Mouse (Mus musculus): ENCODE results near the gene Rack1.

Rack1 gene

GRCm38 (mm10) chr11:48795221-48795620 is 4.9 kb upstream of the Rack1 start:
- DNase-seq (ENCODE audit: low spot score), result no peak

- DNase-seq (ENCODE audit: low spot score), result no peak
Measured at GRCm38 (mm10) chr11:48796290-48796689, 3.8 kb upstream of the Rack1 start.

GRCm38 (mm10) chr11:48797287-48797686 is 2.8 kb upstream of the Rack1 start:
- DNase-seq (ENCODE audit: low spot score), result no peak

DNA sequence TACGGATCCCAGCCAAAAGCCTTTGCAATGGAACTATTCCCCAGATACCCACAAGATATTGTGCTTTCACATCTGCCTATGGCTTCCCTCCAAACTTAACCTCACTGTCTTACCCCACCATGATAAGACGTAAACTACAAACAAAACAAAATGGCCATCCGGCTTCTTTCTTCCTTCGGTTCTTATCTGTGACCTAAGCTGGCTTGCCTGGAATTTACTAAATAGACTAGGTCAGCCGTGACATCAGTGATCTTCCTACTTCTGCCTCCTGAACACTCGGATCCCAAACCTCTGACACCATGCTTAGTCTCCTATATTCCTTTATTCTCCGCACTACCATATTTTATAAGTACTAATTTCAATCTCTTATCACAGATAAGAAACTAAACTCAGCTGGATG is 1.8 kb upstream of the Rack1 start:
- DNase-seq (ENCODE audit: low spot score), result no peak

DNA sequence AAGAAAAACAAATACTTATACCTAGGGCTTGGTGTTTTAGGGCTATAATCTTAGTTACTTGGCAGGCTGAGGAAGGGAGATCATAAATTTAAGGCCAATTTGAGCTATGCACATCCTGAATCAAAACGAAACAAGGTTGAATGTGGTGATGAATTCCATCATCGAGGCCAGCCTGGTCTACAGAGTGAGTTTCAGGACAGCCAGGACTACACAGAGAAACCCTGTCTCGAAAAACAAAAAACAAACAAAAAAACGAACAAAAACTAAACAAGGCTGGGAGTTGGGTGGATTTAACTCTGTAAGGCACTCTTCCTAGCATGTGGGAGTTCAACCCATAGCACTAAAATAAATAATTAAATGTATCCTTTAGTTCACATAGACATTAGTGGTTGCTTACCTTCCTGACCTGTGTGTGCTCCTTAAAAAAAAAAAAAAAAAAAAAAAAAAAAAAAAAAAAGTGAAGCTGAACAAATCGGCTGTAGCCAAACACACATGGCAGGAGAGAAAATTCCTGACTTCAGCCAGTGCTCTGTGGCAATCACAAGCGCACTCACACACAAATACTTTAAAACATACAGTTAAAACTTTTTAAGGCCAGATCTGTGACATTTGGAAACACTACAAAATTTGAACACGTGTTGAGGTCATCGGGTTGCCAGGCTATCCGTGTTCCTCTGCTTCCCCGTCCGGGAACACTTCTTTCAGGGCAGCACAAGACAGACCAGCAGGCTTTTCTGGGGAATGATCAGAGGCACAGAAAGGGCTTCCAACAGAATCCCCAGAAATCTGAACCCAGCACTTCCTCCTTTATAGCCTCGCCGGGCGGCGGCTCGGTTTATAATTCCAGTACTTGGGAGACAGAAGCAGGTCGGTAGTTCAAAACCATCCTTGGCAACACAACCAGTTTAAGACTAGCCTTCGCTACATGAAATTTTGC is 880 bp upstream of the Rack1 start:
- DNase-seq (ENCODE audit: low spot score), result no peak

- DNase-seq (ENCODE audit: low spot score), result no peak
Measured at GRCm38 (mm10) chr11:48801831-48802772, 2.0 kb downstream of the Rack1 start.

DNA sequence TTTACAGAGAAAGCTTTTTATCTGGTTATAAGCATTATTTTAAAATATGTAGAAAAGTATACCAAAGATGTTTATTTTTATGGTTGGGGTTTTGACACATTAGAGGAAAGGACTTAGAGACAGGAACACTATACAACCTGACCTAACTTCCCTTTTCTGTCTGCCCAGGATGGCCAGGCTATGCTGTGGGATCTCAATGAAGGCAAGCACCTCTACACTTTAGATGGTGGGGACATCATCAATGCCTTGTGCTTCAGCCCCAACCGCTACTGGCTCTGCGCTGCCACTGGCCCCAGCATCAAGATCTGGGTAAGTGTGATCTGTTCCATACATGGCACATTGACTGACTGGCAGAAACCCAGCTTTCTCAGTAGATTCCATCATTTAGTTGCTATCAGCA is 3.9 kb downstream of the Rack1 start:
- no peak for DNase-seq (ENCODE audit: low spot score)

- DNase-seq (ENCODE audit: low spot score), result no peak
Measured at GRCm38 (mm10) chr11:48804922-48805321, 4.8 kb downstream of the Rack1 start.

DNA sequence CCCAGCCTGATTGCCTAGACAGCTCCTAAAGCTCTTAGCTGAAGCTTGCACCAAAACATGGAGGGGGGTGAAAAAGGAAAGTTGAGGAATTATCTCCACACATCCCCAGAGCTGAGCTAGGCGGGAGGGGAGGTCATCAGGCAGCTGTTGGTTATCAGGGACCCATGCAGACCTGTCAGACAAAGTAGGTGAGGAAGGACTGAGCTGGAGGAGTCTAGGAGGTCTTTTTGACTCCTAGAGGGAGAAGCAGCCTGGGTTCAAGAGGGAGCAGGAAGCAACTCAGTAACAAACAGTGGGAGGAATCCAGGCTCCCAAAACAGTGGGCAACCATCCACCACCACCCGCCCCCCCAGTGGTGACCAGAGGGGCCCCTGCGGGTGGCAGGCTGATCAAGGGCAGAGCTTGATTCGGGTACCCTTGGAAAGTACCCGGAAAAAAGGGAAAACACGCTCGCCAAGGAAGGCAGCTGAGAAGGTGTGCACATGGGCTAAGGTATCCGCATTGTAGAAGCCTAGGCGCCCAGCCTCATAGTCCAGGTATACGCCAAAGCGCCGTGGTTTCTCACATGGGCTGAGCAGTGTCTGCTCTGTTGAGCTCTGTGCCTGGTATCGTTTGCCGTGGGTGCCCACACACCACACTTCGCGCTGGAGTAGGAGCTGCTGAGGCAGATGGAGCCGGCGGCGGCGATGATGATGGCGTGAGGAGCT is 6.9 kb downstream of the Rack1 start:
- no peak for DNase-seq (ENCODE audit: low spot score)

GRCm38 (mm10) chr11:48807563-48808303 is 7.6 kb downstream of the Rack1 start:
- DNase-seq (ENCODE audit: low spot score), result no peak

DNA sequence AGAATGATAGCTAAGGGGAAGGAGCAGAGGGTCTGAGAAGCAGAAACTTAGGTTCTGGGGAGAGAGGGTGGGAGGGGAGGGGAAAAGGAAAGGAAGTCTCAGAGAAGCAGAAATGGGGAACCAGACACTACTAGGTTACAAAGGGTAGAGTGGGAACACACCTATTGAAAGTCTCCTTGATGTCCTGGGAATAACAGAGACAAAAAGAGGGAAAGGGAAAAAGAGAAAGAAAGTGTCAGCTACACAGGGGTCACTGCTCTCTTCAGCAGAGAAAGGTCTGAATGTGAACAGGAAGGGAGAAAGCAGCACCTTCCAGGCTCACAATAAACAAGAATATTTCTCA is 8.1 kb downstream of the Rack1 start:
- no peak for DNase-seq (ENCODE audit: low spot score)

DNA sequence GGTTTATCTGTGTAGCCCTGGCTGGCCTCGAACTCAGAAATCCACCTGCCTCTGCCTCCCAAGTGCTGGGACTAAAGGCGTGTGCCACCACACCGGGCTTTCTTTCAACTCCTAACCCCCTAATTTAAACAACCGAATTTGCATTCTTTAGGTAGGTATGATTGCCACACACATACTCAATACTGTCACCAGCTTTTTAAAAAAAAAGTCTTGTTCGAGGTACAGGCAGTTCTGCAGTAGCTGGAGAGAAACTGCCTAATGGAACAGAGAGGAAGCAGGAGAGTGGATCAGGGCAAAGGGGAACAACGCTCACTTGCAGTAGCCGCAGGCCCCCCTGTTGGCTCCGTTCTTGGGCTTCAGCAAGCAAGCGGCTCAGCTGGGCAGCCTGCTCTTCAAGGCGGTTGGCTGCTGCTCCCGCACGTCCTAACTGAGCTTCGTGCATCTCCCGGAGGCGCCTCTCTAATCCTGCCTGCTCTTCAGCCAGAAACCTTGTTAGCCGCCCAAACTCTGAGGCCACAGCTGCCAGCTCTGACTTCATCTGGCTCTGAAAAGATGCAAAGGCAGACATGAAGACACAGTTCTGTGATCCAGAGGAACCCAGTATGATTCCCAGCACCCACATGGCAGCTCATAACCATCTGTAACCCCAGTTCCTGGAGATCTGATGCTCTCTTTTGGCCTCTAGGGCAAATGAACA is 8.8 kb downstream of the Rack1 start:
- no peak for DNase-seq (ENCODE audit: low spot score)

GRCm38 (mm10) chr11:48809434-48809830 is 9.3 kb downstream of the Rack1 start:
- DNase-seq (ENCODE audit: low spot score), result no peak

GRCm38 (mm10) chr11:48810142-48810541 is 10.0 kb downstream of the Rack1 start:
- no peak for DNase-seq (ENCODE audit: low spot score)

DNA sequence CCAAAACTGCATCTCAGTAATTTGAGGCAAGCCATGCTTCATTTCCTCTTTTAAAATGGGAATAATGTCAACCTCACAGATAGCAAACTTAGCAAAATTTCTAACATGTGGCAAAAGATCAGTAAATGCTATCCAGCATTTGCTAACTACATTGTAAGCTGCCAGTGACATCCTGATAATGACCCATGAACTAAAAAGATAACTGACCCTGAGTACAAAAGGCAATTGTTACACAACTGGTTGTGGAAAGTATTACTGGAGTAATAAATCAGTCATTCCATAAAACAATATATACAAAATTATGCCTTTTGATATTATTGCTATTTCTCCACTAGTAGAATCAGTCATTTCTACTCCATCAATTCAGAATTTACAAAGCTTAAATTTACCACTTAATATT is 13.7 kb downstream of the Rack1 start:
- no peak for DNase-seq (ENCODE audit: low spot score)

- no peak for DNase-seq (ENCODE audit: low spot score)
Measured at GRCm38 (mm10) chr11:48815851-48816250, 15.7 kb downstream of the Rack1 start.

DNA sequence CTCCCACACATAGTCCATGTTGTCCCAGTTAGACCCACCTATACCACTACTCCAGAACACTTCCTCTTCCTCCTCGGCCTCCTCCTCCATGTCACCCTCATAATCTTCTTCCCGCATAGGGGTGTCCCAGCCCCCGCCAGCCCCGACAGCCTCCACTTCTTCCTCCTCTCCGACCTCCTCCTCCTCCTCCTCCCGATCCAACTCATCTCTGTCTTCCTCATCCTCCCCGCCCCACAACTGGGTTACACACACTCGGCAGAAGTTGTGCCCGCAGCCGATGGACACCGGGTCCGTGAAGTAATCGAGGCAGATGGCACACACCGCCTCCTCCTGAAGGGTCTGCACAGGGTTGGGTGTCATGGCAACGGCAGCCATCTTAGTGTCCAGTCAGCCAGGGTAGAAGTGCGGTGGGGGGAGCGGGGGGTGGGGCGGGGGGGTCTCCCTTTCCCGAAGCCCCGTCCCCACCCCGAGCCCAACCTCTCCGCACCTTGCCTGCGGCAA is 16.2 kb downstream of the Rack1 start:
- peak; percentile 53 for DNase-seq (ENCODE audit: low spot score)

- peak; percentile 99 for DNase-seq (ENCODE audit: low spot score)
Measured at GRCm38 (mm10) chr11:48816800-48817665, 16.9 kb downstream of the Rack1 start, which contains the start of gene Trim41. Trim41 (minus strand) TSS chr11:48817353.

- no peak for DNase-seq (ENCODE audit: low spot score)
Measured at GRCm38 (mm10) chr11:48817794-48818193, 17.7 kb downstream of the Rack1 start.

GRCm38 (mm10) chr11:48818346-48818745 is 18.2 kb downstream of the Rack1 start:
- peak; percentile 70 for DNase-seq (ENCODE audit: low spot score)

Measured in ovary, postnatal 36 days (tissue).